Mouse (Mus musculus) heart, embryonic 12.5 days (tissue): ENCODE results near the gene Lix1l. TPM values are rescaled to one million over a fixed set of nuclear protein-coding genes. Genes with fewer than 3 reads are reported as not detected.
A peak's percentile ranks its signal among the peaks of the same experiment; 100 is the strongest.
"Not testable (repeated sequence)": the region's sequence is repeated elsewhere in the genome, so short reads cannot be mapped to it uniquely, and the experiment has no call there.

Experiments used
- ATAC-seq: fragments of 200-750 bp; cut with Nextera tagmentation; 2 replicates; pipeline ENCODE4 v1.8.0; 2017; ENCODE audit warnings: moderate TSS enrichment, moderate library complexity; ENCODE audit not compliant: insufficient number of reproducible peaks, low FRiP score
- H3K27ac ChIP-seq: fragments of 300-500 bp; sonication (generic); 2 replicates; pipeline ENCODE4 v1.5.1; 2016; ENCODE audit warnings: mild to moderate bottlenecking, moderate library complexity; ENCODE audit not compliant: poor library complexity, severe bottlenecking
- H3K27me3 ChIP-seq: fragments of 300-500 bp; sonication (generic); replicated peaks from 2 replicates; pipeline ENCODE4 v1.6.1; 2016; ENCODE audit warnings: mild to moderate bottlenecking, moderate library complexity
- H3K36me3 ChIP-seq: fragments of 300-500 bp; sonication (generic); 2 replicates; pipeline ENCODE4 v1.6.1; 2016; ENCODE audit warnings: mild to moderate bottlenecking, moderate library complexity
- H3K4me1 ChIP-seq: fragments of 300-500 bp; sonication (generic); replicated peaks from 2 replicates; pipeline ENCODE4 v1.6.1; 2016; ENCODE audit warnings: mild to moderate bottlenecking
- H3K4me2 ChIP-seq: fragments of 300-500 bp; sonication (generic); 2 replicates; pipeline ENCODE4 v1.6.1; 2016; ENCODE audit warnings: mild to moderate bottlenecking, moderate library complexity
- H3K4me3 ChIP-seq: fragments of 300-500 bp; sonication (generic); 2 replicates; pipeline ENCODE4 v1.5.1; 2016; ENCODE audit warnings: mild to moderate bottlenecking
- H3K9ac ChIP-seq: fragments of 300-500 bp; sonication (generic); 2 replicates; pipeline ENCODE4 v1.6.1; 2016; ENCODE audit warnings: mild to moderate bottlenecking, moderate library complexity
- H3K9me3 ChIP-seq: fragments of 300-500 bp; sonication (generic); replicated peaks from 2 replicates; pipeline ENCODE4 v1.6.1; 2016; ENCODE audit warnings: mild to moderate bottlenecking, moderate library complexity
- WGBS: fragments of 180-500 bp; shearing (Covaris S2); methylation state at CpG from one replicate; pipeline ENCODE4 v1.1.7; 2016; 5-methylcytosine and 5-hydroxymethylcytosine counted together
- polyA plus RNA-seq: library from polyadenylated mRNA; unstranded; fragments of >200 nt; fragmentation: Nextera tagmentation; extraction: Ambion mirVana; gene quantifications from 2 replicates; pipeline ENCODE4 v1.2.1, GENCODE M21; 2016

Lix1l gene
- polyA plus RNA-seq, 1 experiment from 2014 or later = 5.1 TPM

DNA sequence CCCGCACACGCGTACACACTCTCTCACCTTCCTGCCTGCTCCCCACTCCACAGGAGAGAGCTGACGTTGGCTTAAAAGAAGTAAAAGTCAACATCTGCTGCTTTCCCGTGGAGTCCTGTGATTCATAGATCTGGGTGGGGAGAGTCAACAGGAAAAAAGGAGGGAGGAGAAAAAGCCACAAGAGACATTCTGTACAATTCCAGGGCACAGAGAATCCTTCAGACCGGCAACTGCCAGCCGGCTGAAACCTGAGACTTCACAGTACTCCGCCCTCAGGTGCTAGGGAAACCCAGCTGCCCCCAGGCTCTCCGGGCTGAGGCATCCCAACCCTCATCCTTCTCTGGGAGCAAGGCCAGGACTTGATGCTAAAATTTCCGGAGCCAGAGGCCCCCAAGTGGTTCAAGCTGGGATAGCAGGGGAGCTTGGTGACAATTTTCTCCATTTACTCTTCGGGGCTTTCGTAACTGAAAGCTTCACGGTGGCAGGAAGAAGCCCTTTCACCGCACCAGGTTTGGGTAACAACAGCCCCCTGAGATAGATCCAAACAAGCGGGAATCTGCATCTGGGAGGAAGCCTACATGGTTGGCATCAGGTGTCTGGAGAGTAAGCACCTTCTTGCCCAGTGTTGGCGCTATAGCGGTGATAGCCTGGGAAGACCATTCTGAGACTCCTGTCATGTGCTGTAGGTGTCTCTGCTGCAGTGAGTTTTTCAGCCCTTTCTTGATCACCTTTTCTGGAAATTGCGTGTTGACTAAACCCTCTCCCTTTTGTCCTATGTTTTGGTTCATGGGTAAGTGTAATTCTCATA, 62.7 kb downstream of the Lix1l start:
- H3K27me3 ChIP-seq = no peaks in the 10 kb centered on the region
- H3K9me3 ChIP-seq = no peaks in the 10 kb centered on the region
- H3K9ac ChIP-seq = peak overlapping the region; percentile 21; the same call in 1 of the 2 replicates
- H3K4me3 ChIP-seq = peak overlapping the region; percentile 28
- H3K4me1 ChIP-seq = peaks cover 10% of the 10 kb centered on the region
- 5% methylated on average over 18 of the region's 18 CpGs for WGBS
- peak; percentile 79 for ATAC-seq
- no peaks in the 10 kb centered on the region for H3K36me3 ChIP-seq
- H3K27ac ChIP-seq = peak overlapping the region; percentile 1; the same call in 1 of the 2 replicates
- H3K4me2 ChIP-seq = peak overlapping the region; percentile 67

DNA sequence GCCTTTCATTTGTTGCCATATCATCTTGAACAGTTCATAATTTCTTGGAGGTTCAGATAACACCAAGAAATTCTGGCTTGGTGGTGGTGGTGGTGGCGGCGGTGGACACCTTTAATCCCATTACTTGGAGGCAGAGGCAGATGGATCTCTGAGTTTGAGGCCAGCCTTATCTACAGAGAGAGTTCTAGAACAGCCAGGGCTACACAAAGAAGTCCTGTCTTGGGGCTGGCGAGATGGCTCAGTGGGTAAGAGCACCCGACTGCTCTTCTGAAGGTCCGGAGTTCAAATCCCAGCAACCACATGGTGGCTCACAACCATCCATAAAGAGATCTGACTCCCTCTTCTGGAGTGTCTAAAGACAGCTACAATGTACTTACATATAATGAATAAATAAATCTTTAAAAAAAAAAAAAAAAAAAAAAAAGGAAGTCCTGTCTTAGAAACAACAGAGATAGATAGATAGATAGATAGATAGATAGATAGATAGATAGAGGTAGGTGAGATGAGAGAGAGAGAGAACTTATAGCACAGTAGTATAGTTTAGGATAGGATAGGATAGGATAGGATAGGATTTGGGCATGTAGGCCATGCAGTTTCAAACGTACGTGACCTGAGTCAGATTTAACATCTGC, 64.9 kb downstream of the Lix1l start:
- ATAC-seq = not testable (repeated sequence)

DNA sequence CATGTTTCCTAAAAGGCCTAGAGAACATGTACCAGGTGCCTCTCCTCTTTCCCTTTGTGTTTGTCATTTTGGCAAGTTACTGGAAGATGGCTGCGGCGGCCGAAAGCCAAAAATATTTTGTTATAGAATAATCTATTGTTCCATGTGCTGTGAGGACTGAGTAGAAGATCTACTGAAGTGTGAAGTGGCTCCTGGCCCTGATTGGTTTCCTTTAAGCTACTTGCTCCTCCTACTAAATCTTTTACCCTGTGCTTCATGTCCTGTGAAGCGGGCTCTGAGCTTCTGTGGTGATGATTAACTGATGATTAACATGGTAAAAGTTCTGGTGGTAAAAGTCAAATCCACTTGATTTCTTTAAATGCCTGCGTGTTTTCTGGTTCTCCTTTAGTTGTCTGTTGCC, 66.0 kb downstream of the Lix1l start:
- H3K9ac ChIP-seq = no peak overlapping the region
- WGBS = 82% methylated on average over 5 of the region's 5 CpGs
- H3K27ac ChIP-seq = no peak overlapping the region
- no peaks in the 10 kb centered on the region for H3K36me3 ChIP-seq
- no peak overlapping the region for H3K4me2 ChIP-seq
- H3K4me1 ChIP-seq = peaks cover 17% of the 10 kb centered on the region
- peaks cover 9% of the 10 kb centered on the region for H3K27me3 ChIP-seq
- no peaks in the 10 kb centered on the region for H3K9me3 ChIP-seq
- ATAC-seq = no peak
- H3K4me3 ChIP-seq = no peak overlapping the region

More for the DNA sequence above, 64.9 kb downstream of the Lix1l start:
- H3K36me3 ChIP-seq, H3K4me2 ChIP-seq, H3K27ac ChIP-seq, H3K4me3 ChIP-seq, H3K9ac ChIP-seq, H3K9me3 ChIP-seq, H3K27me3 ChIP-seq: not testable (repeated sequence)
- 80% methylated on average over 7 of the region's 7 CpGs for WGBS
- peaks cover 17% of the 10 kb centered on the region for H3K4me1 ChIP-seq

DNA sequence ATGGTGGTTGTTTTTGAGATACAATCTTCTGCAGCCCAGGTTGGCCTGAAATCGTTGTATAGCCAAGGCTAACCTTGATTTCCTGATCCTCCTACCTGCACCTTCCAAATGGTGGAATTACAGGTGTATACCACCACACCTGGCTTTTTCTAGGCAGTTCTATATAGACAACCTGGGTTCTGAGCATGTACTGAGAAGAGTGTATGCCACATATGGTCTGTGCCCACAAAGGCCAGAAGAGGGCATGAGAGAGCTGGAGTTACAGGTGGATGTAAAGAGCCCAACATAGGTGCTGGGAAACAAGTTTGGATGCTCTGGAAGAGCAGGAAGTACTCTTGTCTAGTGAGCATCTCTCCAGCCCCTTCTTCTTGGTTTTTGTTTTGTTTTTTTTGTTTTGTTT, 66.4 kb downstream of the Lix1l start:
- ATAC-seq = no peak
- Histone ChIP-seq H3K9me3 (no peaks in the 10 kb centered on the region), H3K27me3 (peaks cover 9% of the 10 kb centered on the region), H3K4me3 (no peak overlapping the region), H3K9ac (no peak overlapping the region), H3K36me3 (no peaks in the 10 kb centered on the region), H3K27ac (no peak overlapping the region), H3K4me2 (no peak overlapping the region), H3K4me1 (peaks cover 17% of the 10 kb centered on the region)
- WGBS = 36% methylated on average over 1 of the region's 1 CpGs

DNA sequence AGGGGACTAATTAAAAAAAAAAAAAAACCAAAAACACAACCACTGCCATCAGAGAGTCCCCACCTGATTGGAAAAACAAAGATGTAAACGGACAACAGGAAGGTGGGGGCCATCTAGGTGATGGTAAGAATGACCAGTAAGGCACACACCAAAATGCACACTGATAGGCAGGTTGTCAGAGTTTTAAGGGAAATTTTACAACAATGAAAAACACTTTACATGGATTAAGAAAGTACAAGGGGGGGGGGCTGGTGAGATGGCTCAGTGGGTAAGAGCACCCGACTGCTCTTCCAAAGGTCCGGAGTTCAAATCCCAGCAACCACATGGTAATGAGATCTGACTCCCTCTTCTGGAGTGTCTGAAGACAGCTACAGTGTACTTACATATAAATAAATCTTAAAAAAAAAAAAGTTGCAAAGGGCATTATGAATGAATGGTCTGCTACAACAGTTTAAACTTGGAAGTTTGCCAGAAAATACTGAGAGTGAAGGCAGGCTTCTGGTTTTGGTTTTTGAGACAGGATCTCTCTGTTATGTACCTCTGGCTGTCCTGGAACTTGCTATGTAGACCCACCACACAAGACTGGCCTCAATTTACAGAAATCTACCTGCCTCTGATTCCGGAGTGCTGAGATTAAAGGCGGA, 67.6 kb downstream of the Lix1l start:
- no peak for ATAC-seq
- 89% methylated on average over 5 of the region's 5 CpGs for WGBS
- Histone ChIP-seq H3K4me1 (peaks cover 11% of the 10 kb centered on the region), H3K9me3 (no peaks in the 10 kb centered on the region), H3K4me2 (no peak overlapping the region), H3K4me3 (no peak overlapping the region), H3K27ac (no peak overlapping the region), H3K27me3 (peaks cover 9% of the 10 kb centered on the region), H3K9ac (no peak overlapping the region), H3K36me3 (no peaks in the 10 kb centered on the region)

DNA sequence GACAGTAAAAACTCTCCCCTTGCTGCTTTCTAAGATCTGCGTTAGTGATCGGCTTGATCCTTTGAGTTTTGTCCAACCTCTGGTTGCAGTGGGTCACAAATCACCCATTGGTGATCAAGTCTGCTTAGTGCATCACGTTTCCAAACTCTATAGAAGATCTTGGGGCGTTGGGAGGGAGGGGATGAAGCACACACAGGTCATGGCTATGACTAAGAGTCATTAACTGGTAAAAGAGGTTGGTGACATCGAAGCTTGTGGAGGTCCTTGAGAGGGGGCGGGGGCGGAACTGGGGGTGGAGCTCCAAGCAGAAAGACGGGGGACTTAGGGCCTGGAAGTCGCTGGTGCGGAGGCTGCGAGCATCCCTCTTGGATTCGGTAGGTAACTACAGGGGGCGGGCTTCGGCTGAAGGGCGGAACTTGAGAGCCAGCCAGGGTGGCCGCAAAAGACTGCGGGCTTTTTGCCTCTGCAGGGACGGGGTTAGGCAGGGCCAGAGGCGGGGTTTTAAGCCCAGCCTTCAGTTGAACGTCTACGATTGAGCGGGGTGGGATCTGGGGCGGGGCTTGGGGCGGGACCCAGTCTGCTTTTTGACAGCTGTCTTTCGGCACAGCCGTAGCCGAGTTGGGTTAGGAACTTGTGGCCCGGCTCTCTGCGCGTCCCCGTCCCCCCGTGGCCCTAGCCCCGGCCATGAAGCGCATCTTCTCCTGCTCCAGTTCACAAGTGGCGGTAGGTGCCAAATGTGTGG, 68.9 kb downstream of the Lix1l start, which contains the start of gene Ankrd35:
Ankrd35 (plus strand) TSS at position 405 of the 742 bp plus-strand sequence.
- no peaks in the 10 kb centered on the region for H3K9me3 ChIP-seq
- H3K27ac ChIP-seq = no peak within 1 kb of the TSS
- peaks cover 9% of the 10 kb centered on the region for H3K27me3 ChIP-seq
- no peaks in the 10 kb centered on the region for H3K36me3 ChIP-seq
- peak within 1 kb of the TSS; percentile 46 for H3K4me3 ChIP-seq
- ATAC-seq = peak; percentile 90
- H3K4me2 ChIP-seq = peak within 1 kb of the TSS; percentile 80
- 6% methylated on average over 35 of the region's 35 CpGs for WGBS
- peak within 1 kb of the TSS; percentile 52 for H3K9ac ChIP-seq
- peaks cover 6% of the 10 kb centered on the region for H3K4me1 ChIP-seq

DNA sequence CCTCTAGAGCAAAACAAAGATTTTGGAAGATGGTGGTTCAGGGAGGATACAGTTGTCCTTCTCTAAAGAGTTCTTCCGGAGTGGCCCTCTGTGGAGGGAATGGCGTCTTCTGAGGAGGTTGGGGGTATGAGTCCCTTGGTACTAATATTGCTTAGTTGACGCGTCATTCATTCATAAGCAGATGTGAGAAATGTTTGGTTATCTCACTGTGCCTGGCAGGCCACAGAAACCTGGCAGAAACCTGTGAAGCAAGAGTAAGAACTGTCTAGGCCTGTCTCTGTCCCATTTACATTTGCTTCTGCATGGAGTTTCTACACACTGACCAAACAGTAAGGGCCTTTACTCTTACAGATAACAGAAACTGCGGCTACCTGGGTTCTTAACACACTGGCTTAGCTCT, 70.6 kb downstream of the Lix1l start:
- H3K36me3 ChIP-seq = no peaks in the 10 kb centered on the region
- H3K27me3 ChIP-seq = peaks cover 9% of the 10 kb centered on the region
- H3K9ac ChIP-seq = no peak overlapping the region
- H3K4me2 ChIP-seq = no peak overlapping the region
- ATAC-seq = no peak
- 90% methylated on average over 5 of the region's 5 CpGs for whole genome bisulfite sequencing
- no peaks in the 10 kb centered on the region for H3K9me3 ChIP-seq
- no peak overlapping the region for H3K27ac ChIP-seq
- H3K4me1 ChIP-seq = peaks cover 6% of the 10 kb centered on the region
- no peak overlapping the region for H3K4me3 ChIP-seq

DNA sequence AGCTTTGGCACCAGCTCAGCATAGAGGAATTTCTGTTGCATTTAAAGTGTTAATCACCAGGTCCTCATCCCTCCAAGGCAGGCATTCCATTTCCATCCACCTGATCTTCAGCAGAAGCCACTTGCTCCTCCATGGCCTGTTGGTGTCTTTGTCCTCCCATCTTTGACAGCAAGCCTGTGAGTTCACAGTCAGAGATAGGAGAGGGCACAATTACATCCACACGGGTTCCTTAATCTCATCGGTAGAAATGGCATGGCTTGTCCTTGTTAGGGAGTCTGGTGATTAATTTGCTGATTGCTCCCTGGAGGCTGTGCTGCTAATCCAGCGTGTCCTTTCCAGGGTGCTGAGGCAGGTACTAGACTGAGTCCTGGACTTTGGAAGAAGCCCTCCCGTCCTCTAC, 72.6 kb downstream of the Lix1l start:
- H3K9ac ChIP-seq = no peak overlapping the region
- ATAC-seq = no peak
- H3K4me3 ChIP-seq = no peak overlapping the region
- H3K4me1 ChIP-seq = peaks cover 6% of the 10 kb centered on the region
- H3K36me3 ChIP-seq = no peaks in the 10 kb centered on the region
- no peak overlapping the region for H3K4me2 ChIP-seq
- peaks cover 9% of the 10 kb centered on the region for H3K27me3 ChIP-seq
- 63% methylated on average over 4 of the region's 4 CpGs for WGBS
- H3K27ac ChIP-seq = no peak overlapping the region
- no peaks in the 10 kb centered on the region for H3K9me3 ChIP-seq

DNA sequence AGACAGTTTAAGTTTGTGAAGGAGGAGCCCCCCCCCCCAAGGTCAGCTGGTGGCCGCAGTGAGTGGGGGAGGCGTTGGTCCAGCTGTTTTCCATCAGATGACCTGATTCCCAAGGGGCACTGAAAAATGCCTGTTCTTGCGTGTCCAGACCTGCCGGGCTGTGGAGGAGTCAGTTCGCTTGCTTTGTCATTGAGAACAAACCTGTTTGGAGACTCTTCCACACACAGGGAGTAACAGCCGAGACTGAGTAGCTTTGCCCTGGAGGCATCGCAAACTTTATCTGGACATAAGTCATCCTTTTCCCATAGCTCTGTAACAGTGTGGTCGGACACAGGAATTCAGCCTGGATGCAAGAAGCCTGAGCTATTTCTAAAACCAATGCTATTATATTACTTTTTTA, 73.5 kb downstream of the Lix1l start:
- Histone ChIP-seq H3K27ac (no peak overlapping the region), H3K27me3 (peaks cover 13% of the 10 kb centered on the region), H3K4me1 (peaks cover 6% of the 10 kb centered on the region), H3K9me3 (no peaks in the 10 kb centered on the region), H3K4me3 (no peak overlapping the region), H3K4me2 (no peak overlapping the region), H3K36me3 (no peaks in the 10 kb centered on the region), H3K9ac (no peak overlapping the region)
- WGBS = 62% methylated on average over 8 of the region's 8 CpGs
- no peak for ATAC-seq

DNA sequence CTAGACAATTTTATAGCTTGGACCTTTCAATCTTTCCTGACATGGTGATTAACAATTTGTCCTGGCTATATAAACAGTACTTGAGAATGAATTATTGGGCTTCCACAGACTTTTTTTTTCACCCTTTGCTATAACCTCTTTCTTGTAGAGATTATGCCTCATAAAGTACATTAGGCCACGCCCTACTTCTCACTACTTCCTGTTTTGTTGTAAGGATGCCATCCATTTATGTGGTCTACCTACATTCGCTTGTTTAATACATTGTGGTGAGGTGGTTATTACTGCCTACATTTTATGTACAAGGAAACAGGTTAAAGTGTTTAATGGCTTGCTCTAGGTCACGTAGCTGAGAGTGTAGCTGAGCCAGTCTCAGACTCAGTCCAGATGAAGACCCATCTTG, 74.2 kb downstream of the Lix1l start:
- H3K27ac ChIP-seq = no peak overlapping the region
- H3K4me1 ChIP-seq = peaks cover 6% of the 10 kb centered on the region
- peaks cover 20% of the 10 kb centered on the region for H3K27me3 ChIP-seq
- H3K36me3 ChIP-seq = no peaks in the 10 kb centered on the region
- 85% methylated on average over 3 of the region's 3 CpGs for WGBS
- H3K4me3 ChIP-seq = no peak overlapping the region
- ATAC-seq = no peak
- no peak overlapping the region for H3K9ac ChIP-seq
- no peaks in the 10 kb centered on the region for H3K9me3 ChIP-seq
- no peak overlapping the region for H3K4me2 ChIP-seq

DNA sequence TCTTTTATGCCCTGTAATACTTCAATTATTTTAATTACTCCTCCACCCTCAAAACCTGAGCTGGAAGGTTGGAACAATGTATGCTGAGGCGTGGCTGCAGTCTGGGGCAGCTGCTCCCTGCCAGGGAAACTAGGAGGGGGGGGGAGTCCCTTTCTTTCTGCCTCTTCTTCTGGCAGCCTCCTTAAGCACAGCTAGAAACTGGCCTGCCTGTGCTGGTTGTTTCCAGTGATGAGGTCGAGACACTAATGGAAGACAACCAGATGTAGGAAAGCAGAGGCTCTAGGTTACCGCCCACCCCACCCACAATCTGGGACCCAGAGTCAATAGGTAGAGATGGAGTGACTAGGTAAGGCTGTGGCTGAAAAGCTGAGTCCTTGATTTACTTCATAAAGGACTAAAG, 74.7 kb downstream of the Lix1l start:
- peaks cover 1% of the 10 kb centered on the region for H3K4me1 ChIP-seq
- no peak overlapping the region for H3K27ac ChIP-seq
- no peaks in the 10 kb centered on the region for H3K9me3 ChIP-seq
- no peak for ATAC-seq
- H3K27me3 ChIP-seq = peaks cover 25% of the 10 kb centered on the region
- 62% methylated on average over 3 of the region's 3 CpGs for WGBS
- no peak overlapping the region for H3K4me3 ChIP-seq
- H3K36me3 ChIP-seq = no peaks in the 10 kb centered on the region
- no peak overlapping the region for H3K9ac ChIP-seq
- no peak overlapping the region for H3K4me2 ChIP-seq
